Mouse (Mus musculus) right cerebral cortex, postnatal 10 days (tissue): ENCODE data around the gene Dtx1.
A peak's percentile ranks its signal among the peaks of the same experiment; 100 is the strongest.

ENCODE experiments used
- DNase-seq, 2 experiments: peaks; one replicate each; pipeline ENCODE4 v3.0.0; 2021; ENCODE audit warnings: low spot score in 2 of 2

Gene Dtx1

GRCm38 (mm10) chr5:120643365-120644085, 68.2 kb downstream of the Dtx1 start:
- peak; percentile 62 to 66 for DNase-seq

GRCm38 (mm10) chr5:120640094-120640493, 71.6 kb downstream of the Dtx1 start:
- no peak for DNase-seq

DNA sequence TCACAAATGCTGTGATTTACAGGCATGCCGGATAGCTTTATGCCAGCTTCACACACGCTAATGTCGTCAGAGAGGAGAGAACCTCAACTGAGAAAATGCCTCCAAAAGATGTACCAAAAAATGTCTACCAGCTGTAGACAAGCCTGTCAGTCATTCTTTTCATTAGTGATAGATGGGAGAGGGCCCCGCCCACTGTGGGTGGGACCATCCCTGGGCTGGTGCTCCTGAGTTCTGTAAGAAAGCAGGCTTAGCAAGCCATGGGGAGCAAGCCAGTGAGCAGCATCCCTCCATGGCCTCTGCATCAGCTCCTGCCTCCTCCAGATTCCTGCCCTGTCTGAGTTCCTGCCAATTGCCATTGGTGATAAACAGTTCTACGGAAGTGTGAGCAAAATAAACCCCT, 76.1 kb downstream of the Dtx1 start:
- peak in 1 of 2 experiments; percentile 53 for DNase-seq

- no peak for DNase-seq
Observed at GRCm38 (mm10) chr5:120634860-120635259, 76.9 kb downstream of the Dtx1 start.

DNA sequence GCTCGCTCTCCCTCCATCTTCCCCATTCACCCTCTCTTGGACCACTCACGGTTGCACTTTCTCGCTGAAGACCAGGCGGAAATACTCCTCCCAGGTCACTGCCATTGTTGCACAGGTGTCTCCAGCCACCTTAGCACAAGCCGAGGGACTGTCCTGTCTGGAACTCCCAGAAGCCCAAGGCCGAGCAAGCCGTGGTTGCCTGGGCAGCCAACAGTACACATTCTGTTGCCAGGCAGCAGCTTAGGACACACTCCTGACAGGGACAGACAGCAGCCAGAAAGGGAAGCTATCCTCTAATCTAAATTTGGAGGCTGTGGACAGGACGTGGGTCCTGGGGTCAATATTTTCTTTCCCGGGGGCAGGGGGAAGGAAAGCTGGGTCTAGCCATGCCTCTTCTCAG, 77.6 kb downstream of the Dtx1 start, which contains the start of gene Cfap73:
Gene Cfap73 (minus strand): TSS at position 105 of the 400 bp plus-strand sequence.
- DNase-seq: peak in 1 of 2 experiments; percentile 52

DNA sequence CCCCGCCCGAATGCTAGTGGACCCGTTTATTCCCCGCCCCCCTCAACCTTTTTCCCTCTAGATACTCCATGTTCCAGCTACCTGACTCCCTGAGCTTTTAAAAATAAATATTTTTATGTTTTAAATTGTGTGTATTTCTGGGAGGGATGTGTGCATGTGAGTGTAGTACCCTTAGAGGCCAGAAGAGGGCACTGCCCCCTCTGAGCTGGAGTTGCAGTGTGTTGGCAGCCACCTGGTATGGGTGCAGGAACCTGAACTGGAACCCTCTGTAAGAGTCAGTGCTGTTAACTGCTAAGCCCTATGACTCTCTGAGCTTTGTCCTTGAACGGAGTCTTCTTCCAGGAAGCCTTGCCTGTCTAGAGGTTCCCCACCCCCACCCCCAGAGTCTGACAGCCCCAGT, 79.8 kb downstream of the Dtx1 start:
- no peak for DNase-seq

DNA sequence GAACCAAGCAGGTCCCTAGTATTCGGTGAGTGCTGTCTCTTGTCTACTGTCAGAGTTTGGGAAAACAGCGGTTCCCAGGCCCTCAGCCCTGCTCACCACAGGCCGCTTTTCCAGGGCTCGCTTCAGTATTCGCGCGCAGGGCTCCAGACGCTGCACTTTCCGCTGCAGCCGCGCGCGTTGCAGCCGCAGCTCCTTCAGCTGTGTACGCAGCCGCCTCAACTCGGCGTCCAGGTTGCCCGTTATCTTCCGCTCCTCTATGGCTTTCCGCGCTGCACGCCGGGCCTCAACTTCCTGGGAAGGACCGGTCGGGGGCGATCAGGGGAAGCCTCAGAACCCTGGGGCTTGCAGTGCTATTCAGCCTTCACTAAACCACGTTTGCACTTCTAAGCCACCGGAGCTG, 80.6 kb downstream of the Dtx1 start:
- no peak for DNase-seq
